Mouse (Mus musculus) central nervous system, embryonic 18 days (tissue): ENCODE data around the gene Blvrb. TPM values are rescaled to one million over a fixed set of nuclear protein-coding genes. Genes with fewer than 3 reads are reported as not detected.

ENCODE experiments used
- polyA plus RNA-seq: library from polyadenylated mRNA; depleted of rRNA; stranded (reverse); fragments of >200 nt; gene quantifications from 2 replicates; pipeline ENCODE4 v1.2.3, GENCODE M21; 2012; rRNA removed

The Blvrb gene
- polyA plus RNA-seq, result 13.4 and 15.1 TPM in 2 replicates

DNA sequence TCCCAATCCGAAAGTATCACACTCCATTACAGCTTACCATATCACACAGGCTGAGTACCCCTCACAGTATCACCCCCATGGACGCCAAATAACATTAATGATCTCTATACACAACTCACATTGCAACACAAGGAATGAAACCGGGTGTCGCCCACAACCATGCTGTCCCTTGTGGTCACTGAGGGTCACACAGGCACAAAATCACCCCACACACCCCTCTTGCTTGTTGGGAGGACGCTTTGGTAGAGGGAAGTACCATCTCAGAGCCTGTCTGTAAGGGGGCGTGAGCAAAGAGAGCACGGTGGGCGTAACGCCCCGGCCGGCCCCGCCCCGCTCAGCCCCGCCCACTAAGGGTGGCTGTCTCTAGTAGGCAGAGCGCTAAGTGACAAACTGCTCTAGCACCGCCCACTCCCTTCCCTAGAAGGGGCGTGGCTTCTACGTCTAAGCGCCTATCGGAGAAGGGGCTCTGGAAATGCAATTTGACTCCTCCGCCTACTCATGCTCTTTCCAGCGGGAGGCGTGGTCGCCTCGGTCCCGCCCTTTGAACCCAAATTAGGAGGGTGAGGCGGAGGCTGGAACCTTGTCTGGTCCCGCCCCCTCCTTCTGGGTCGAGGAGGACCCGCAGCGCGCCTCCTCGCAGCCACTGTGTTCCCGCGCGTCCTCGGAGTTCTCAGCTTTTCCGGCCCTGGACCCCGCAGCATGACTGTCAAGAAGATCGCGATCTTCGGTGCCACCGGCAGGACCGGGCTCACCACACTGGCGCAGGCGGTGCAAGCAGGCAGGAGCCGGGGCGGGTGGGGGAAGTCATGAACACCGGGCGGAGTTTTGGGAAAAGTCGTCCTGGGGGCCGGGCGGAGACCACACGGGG, at the start of gene Blvrb, which contains the start of gene Sptbn4:
TSS of gene Blvrb (plus strand) at position 560 of the 868 bp plus-strand sequence.
TSS of gene Sptbn4 (minus strand) at position 268 of the 868 bp plus-strand sequence.

DNA sequence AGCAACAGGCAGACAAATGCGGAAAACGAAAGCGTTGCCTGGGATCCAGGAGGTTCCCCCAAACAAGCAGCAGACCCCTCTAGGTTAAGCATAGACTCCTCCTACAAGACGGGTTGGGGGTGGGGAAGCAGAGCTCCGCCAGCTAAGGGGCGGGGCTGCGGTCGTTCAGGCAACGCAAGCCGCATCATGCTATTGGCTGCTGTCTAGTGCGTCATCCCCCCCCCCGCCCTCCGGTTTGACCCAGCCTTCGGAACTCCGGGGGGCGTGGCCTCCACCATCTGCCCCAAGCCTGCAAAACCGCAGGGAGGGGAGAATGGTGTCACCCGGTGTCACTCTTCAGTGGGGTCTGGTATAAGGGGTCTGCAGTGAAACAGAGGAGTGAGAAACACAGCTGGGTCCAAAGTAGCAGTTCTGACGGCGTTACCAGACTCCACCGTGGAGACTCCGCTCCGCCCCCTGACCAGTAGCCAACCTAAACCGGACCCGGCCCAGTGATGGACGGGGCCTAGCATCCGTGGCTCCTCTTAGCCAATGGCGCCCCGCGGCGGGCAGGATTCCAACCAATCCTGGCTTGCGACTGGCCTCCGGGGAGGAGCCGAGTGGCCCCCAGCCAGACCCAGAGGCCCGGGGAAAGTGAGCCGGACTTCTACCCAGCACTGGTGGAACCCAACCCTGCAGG, 25.5 kb downstream of the Blvrb start, which contains the start of gene Sertad3:
TSS of gene Sertad3 (plus strand) at position 613 of the 679 bp plus-strand sequence.

DNA sequence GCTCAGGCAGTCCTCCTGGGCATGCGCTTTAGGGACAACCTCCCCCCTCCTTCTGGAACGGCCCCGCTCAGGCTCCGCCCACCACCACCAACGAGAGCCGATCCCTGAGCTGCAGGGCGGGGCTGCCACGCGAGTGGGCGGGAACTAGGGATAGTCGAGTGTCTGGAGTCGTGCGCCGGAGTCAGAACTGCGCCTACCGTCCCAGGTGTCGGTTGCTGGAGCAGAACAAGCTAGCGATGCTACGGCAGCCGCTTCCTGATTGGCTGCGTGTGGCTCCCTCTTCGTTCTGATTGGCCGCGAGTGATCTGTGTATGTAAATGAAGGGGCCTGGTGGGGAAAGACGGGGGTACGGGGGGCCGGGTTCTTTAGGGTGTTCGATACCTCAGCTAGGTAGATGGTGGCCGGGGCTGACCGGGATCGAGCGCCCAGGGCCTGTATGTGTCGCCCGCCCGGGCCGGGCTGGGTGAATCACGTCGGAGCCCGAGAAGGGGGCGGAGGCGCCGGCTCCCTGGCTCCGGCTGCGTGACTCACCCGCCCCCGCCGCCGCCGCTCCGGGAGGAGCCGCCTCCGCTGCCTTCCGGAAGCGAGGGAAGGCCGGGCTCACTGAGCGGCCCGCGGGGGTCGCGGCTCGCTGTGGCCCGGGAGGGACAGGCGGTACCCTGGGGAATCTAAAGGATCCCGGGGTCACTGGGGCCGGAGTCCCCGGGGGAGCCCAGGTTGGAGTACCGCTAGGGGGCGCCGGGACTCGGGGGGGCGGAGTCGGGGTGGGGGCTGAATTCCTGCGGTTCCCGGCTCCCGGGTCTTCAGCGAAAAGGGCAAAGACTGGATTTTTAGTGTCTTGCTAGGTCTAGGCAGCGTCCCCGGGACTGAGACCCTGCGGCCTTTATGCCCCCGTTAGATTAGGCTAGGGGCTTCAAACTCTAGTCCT, 39.3 kb downstream of the Blvrb start, which contains the start of gene Sertad1:
TSS of gene Sertad1 (plus strand) at position 141 of the 928 bp plus-strand sequence.

DNA sequence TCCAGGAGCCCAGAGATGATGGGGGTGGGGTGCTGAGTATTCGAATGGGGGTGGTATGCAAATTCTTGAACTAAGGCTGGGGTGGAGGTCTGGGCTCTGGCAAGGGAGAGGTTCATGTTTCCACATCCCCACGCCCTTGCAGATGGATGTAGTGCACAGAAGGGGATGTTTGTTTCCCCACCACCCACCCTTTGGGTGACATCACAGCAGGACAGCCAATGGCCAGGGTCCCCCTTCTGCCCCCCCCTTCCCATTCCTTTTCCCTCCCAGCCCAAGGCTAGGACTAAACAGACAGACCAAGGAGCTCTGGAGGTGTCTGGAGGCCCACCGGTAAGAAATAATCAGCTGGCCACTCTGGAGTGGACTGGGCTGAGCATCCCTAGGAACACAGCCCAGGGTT, 51.3 kb downstream of the Blvrb start, which contains the start of gene Prx:
TSS of gene Prx (plus strand) at position 289 of the 400 bp plus-strand sequence.

Other genes with a start within 250 kb of the Blvrb start
- 13.8 and 14.0 TPM in 2 replicates for gene Itpkc, start 219.3 kb upstream of the Blvrb start, polyA plus RNA-seq
- gene Coq8b, start 215.0 kb upstream of the Blvrb start, polyA plus RNA-seq, result 31.9 and 34.2 TPM in 2 replicates
- gene Numbl, start 189.5 kb upstream of the Blvrb start, polyA plus RNA-seq, result 93.9 and 103 TPM in 2 replicates
- gene Ltbp4, start 110.3 kb upstream of the Blvrb start, polyA plus RNA-seq, result 26.0 and 28.6 TPM in 2 replicates
- 100 and 119 TPM in 2 replicates for gene Shkbp1, start 92.0 kb upstream of the Blvrb start, polyA plus RNA-seq
- 0.23 and 0.27 TPM in 2 replicates for gene Gm20479, start 90.6 kb upstream of the Blvrb start, polyA plus RNA-seq
- 53.2 and 53.7 TPM in 2 replicates for gene Sptbn4, start 292 bp upstream of the Blvrb start, polyA plus RNA-seq
- 5.5 and 6.5 TPM in 2 replicates for gene Sertad3, start 25.8 kb downstream of the Blvrb start, polyA plus RNA-seq
- 4.4 and 5.2 TPM in 2 replicates for gene Sertad1, start 38.9 kb downstream of the Blvrb start, polyA plus RNA-seq
- 1.3 and 2.6 TPM in 2 replicates for gene Prx, start 51.3 kb downstream of the Blvrb start, polyA plus RNA-seq
- 0.95 and 0.97 TPM in 2 replicates for gene Hipk4, start 75.3 kb downstream of the Blvrb start, polyA plus RNA-seq
- 255 TPM in 2 replicates for gene Pld3, start 105.2 kb downstream of the Blvrb start, polyA plus RNA-seq
- gene 2310022A10Rik, start 105.3 kb downstream of the Blvrb start, polyA plus RNA-seq, result 39.4 and 40.2 TPM in 2 replicates
- 61.1 and 64.9 TPM in 2 replicates for gene Akt2, start 143.6 kb downstream of the Blvrb start, polyA plus RNA-seq
- gene Ttc9b, start 205.9 kb downstream of the Blvrb start, polyA plus RNA-seq, result 87.6 and 93.0 TPM in 2 replicates
- 93.2 and 95.2 TPM in 2 replicates for gene Map3k10, start 226.6 kb downstream of the Blvrb start, polyA plus RNA-seq
- 10.1 and 11.0 TPM in 2 replicates for gene Zfp607b, start 241.4 kb downstream of the Blvrb start, polyA plus RNA-seq